Mouse (Mus musculus) gastrocnemius, postnatal 36 days (tissue): ENCODE results near the gene Adgrf2. TPM values are rescaled to one million over a fixed set of nuclear protein-coding genes. Genes with fewer than 3 reads are reported as not detected.

Experiments used
- total RNA-seq, 2 experiments: library from RNA; stranded (reverse); gene quantifications; 2 replicates each; pipeline ENCODE4 v1.2.3; 2021

Gene Adgrf2
- total RNA-seq, 2 experiments from 2014 or later: 0.25 to 0.26 TPM

Other genes starting within 250 kb of the Adgrf2 start
- gene Opn5, start 130.8 kb downstream of the Adgrf2 start, total RNA-seq: not detected
- gene Adgrf4, start 49.9 kb downstream of the Adgrf2 start, total RNA-seq: under 1 TPM; 0.08 to 0.15 TPM
- 10 to 100 TPM; 12.4 to 13.4 TPM for gene Cd2ap, start 134.5 kb upstream of the Adgrf2 start, total RNA-seq